Mouse (Mus musculus): ENCODE results near the gene Spryd7. TPM values are rescaled to one million over a fixed set of nuclear protein-coding genes. Genes with fewer than 3 reads are reported as not detected.
A peak's percentile ranks its signal among the peaks of the same experiment; 100 is the strongest.
"Not testable (repeated sequence)": the region's sequence is repeated elsewhere in the genome, so short reads cannot be mapped to it uniquely, and the experiment has no call there.

Gene Spryd7
- 3.2 and 3.9 TPM in 2 replicates for polyA plus RNA-seq (2012; rRNA removed)

GRCm38 (mm10) chr14:61556289-61557147, at the start of gene Spryd7:
Gene Spryd7, minus strand, starts transcription at chr14:61556886.
- TF ChIP-seq CTCF (IDR thresholded peaks at IDR 0.05; ENCODE audit: extremely low read depth, insufficient read depth, insufficient read length, insufficient replicate concordance) = no peak
- peak; percentile 79 for TF ChIP-seq POLR2A (IDR thresholded peaks at IDR 0.05; ENCODE audit: low read depth, low read length)
- peaks cover 3% of the 10 kb centered on the region; the same call in 1 of the 2 replicates for H3K4me1 ChIP-seq (ENCODE audit: control insufficient read depth, insufficient read depth, insufficient read length)
- no peaks in the 10 kb centered on the region for H3K27me3 ChIP-seq (ENCODE audit: control insufficient read depth, insufficient read depth, low read length)
- peak; percentile 96 to 99 for DNase-seq (ENCODE audit: low read depth in 1 of 2, low spot score in 2 of 2)
- WGBS = under 1% methylated on average over 72 of the region's 72 CpGs
- peak within 1 kb of the TSS; percentile 85 for H3K4me3 ChIP-seq (ENCODE audit: extremely low read depth, insufficient read depth, insufficient read length)
- H3K36me3 ChIP-seq (ENCODE audit: control insufficient read depth, insufficient read depth, low read length) = no peaks in the 10 kb centered on the region
- H3K27ac ChIP-seq (ENCODE audit: insufficient read depth, low read length) = peak within 1 kb of the TSS; percentile 79

DNA sequence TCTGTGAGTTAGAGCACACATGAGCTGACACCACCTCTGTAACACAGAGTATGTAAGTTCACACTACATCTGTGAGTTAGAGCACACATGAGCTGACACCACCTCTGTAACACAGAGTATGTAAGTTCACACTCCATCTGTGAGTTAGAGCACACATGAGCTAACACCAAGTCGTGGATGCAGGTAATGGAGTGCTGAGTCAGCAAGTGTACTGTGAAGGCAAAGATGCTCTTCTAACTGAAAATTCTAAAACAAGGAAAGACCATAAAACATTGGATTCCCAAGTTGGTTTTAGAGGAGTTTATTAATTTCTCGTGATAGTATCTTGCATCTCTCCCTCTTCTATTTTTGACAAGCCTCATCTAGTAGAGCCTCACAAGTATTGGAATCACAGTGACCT, 49.4 kb upstream of the Spryd7 start:
- H3K4me1 ChIP-seq (ENCODE audit: control insufficient read depth, insufficient read depth, insufficient read length); H3K4me3 ChIP-seq (ENCODE audit: extremely low read depth, insufficient read depth, insufficient read length); H3K36me3 ChIP-seq (ENCODE audit: control insufficient read depth, insufficient read depth, low read length); H3K27ac ChIP-seq (ENCODE audit: insufficient read depth, low read length); H3K27me3 ChIP-seq (ENCODE audit: control insufficient read depth, insufficient read depth, low read length); DNase-seq (ENCODE audit: low read depth in 1 of 2, low spot score in 2 of 2): not testable (repeated sequence)
- 88% methylated on average over 2 of the region's 2 CpGs for WGBS

GRCm38 (mm10) chr14:61604081-61604480, 47.4 kb upstream of the Spryd7 start:
- H3K27me3 ChIP-seq (ENCODE audit: control insufficient read depth, insufficient read depth, low read length) = no peaks in the 10 kb centered on the region
- no peak for DNase-seq (ENCODE audit: low read depth in 1 of 2, low spot score in 2 of 2)
- 85% methylated on average over 3 of the region's 3 CpGs for WGBS
- H3K27ac ChIP-seq (ENCODE audit: insufficient read depth, low read length) = no peak overlapping the region
- no peaks in the 10 kb centered on the region for H3K4me1 ChIP-seq (ENCODE audit: control insufficient read depth, insufficient read depth, insufficient read length)
- H3K4me3 ChIP-seq (ENCODE audit: extremely low read depth, insufficient read depth, insufficient read length) = no peak overlapping the region
- no peaks in the 10 kb centered on the region for H3K36me3 ChIP-seq (ENCODE audit: control insufficient read depth, insufficient read depth, low read length)
- no peak for TF ChIP-seq CTCF (IDR thresholded peaks at IDR 0.05; ENCODE audit: extremely low read depth, insufficient read depth, insufficient read length, insufficient replicate concordance)
- TF ChIP-seq POLR2A (IDR thresholded peaks at IDR 0.05; ENCODE audit: low read depth, low read length) = no peak

DNA sequence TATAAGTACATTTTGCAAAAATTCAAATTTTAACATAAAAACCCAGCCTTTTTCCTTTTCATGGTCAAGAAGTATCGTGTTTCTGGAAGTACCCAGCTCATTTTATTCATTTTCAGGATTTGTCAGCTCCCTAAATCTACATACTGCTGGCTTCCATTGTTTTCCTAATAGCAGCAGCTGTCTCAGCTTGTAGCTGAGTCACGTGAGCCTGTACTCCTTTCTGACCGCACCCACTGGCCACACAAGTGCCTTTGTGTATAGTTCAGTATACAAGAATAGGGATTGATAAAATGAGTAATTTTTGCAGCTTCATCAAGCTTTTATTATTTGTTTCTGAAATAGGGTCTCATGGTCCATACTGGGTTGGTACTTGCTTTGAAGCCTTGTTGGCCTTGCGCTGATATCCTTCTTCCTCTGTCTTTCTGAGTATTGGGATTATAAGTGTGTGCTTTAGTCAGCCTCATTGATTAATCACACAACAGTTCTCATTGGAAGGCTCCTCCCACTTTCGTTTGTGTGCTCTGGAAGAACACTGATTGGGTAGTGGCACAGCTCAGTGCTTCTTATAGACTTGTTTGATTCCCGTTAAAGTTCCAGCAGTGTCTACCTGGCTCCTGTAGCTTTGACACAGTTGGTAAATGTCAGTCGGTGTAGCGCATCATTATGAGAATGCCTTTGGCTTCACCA, 46.5 kb upstream of the Spryd7 start:
- TF ChIP-seq CTCF (IDR thresholded peaks at IDR 0.05; ENCODE audit: extremely low read depth, insufficient read depth, insufficient read length, insufficient replicate concordance) (no peak), POLR2A (IDR thresholded peaks at IDR 0.05; ENCODE audit: low read depth, low read length) (no peak)
- WGBS = 94% methylated on average over 8 of the region's 8 CpGs
- Histone ChIP-seq H3K27ac (ENCODE audit: insufficient read depth, low read length) (no peak overlapping the region), H3K36me3 (ENCODE audit: control insufficient read depth, insufficient read depth, low read length) (no peaks in the 10 kb centered on the region), H3K27me3 (ENCODE audit: control insufficient read depth, insufficient read depth, low read length) (no peaks in the 10 kb centered on the region), H3K4me3 (ENCODE audit: extremely low read depth, insufficient read depth, insufficient read length) (no peak overlapping the region), H3K4me1 (ENCODE audit: control insufficient read depth, insufficient read depth, insufficient read length) (no peaks in the 10 kb centered on the region)
- DNase-seq (ENCODE audit: low read depth in 1 of 2, low spot score in 2 of 2) = no peak

DNA sequence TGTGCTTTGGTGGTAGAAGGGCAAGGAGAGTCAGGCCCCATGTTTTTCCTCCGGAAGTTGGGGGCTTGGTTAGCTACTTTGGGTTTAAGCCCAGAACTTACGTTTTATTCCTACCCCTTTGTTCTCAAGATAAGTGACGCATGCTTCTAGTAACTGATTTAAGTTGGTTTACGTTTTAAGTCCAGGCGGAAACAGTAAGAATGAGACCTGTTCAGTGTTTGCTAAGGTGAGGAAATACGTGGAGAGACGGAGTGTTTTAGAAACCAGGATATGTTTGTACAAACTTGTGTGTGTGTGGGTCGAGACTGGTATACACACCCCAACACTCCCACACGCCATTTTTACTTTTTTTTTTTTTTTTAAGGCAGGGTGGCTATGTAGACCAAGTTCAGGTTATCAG, 44.7 kb upstream of the Spryd7 start:
- no peaks in the 10 kb centered on the region for H3K4me1 ChIP-seq (ENCODE audit: control insufficient read depth, insufficient read depth, insufficient read length)
- no peak for DNase-seq (ENCODE audit: low read depth in 1 of 2, low spot score in 2 of 2)
- H3K4me3 ChIP-seq (ENCODE audit: extremely low read depth, insufficient read depth, insufficient read length) = no peak overlapping the region
- no peaks in the 10 kb centered on the region for H3K36me3 ChIP-seq (ENCODE audit: control insufficient read depth, insufficient read depth, low read length)
- no peak for TF ChIP-seq CTCF (IDR thresholded peaks at IDR 0.05; ENCODE audit: extremely low read depth, insufficient read depth, insufficient read length, insufficient replicate concordance)
- TF ChIP-seq POLR2A (IDR thresholded peaks at IDR 0.05; ENCODE audit: low read depth, low read length) = no peak
- H3K27me3 ChIP-seq (ENCODE audit: control insufficient read depth, insufficient read depth, low read length) = no peaks in the 10 kb centered on the region
- 82% methylated on average over 9 of the region's 9 CpGs for WGBS
- H3K27ac ChIP-seq (ENCODE audit: insufficient read depth, low read length) = no peak overlapping the region

- Histone ChIP-seq H3K4me1 (ENCODE audit: control insufficient read depth, insufficient read depth, insufficient read length) (no peaks in the 10 kb centered on the region), H3K27me3 (ENCODE audit: control insufficient read depth, insufficient read depth, low read length) (no peaks in the 10 kb centered on the region), H3K27ac (ENCODE audit: insufficient read depth, low read length) (no peak overlapping the region; the same call in 1 of the 2 replicates), H3K4me3 (ENCODE audit: extremely low read depth, insufficient read depth, insufficient read length) (peak overlapping the region; percentile 72), H3K36me3 (ENCODE audit: control insufficient read depth, insufficient read depth, low read length) (no peaks in the 10 kb centered on the region)
- DNase-seq (ENCODE audit: low read depth in 1 of 2, low spot score in 2 of 2) = peak; percentile 47 to 85
- WGBS = 3% methylated on average over 43 of the region's 44 CpGs
- TF ChIP-seq CTCF (IDR thresholded peaks at IDR 0.05; ENCODE audit: extremely low read depth, insufficient read depth, insufficient read length, insufficient replicate concordance) (no peak), POLR2A (IDR thresholded peaks at IDR 0.05; ENCODE audit: low read depth, low read length) (no peak)
These were observed 42.5 kb upstream of the Spryd7 start for GRCm38 (mm10) chr14:61599057-61599806.
